Mouse (Mus musculus): ENCODE data around the gene Vps18. TPM values are rescaled to one million over a fixed set of nuclear protein-coding genes. Genes with fewer than 3 reads are reported as not detected.
A peak's percentile ranks its signal among the peaks of the same experiment; 100 is the strongest.

Vps18 gene
- total RNA-seq, 2 experiments from 2014 or later = 13.2 to 13.5 TPM

GRCm38 (mm10) chr2:119292281-119292680 lies 3.7 kb downstream of the Vps18 start:
- DNase-seq = no peak

GRCm38 (mm10) chr2:119292852-119293251 lies 4.3 kb downstream of the Vps18 start:
- no peak for DNase-seq

- DNase-seq = no peak
These were observed 4.8 kb downstream of the Vps18 start for GRCm38 (mm10) chr2:119293311-119293710.

- no peak for DNase-seq
These were observed 5.3 kb downstream of the Vps18 start for GRCm38 (mm10) chr2:119293776-119294390.

GRCm38 (mm10) chr2:119294411-119294810 lies 5.9 kb downstream of the Vps18 start:
- no peak for DNase-seq

- DNase-seq = no peak
These were observed 8.2 kb downstream of the Vps18 start for GRCm38 (mm10) chr2:119296756-119297155.

- no peak for DNase-seq
These were observed 9.0 kb downstream of the Vps18 start for GRCm38 (mm10) chr2:119297506-119297905.

GRCm38 (mm10) chr2:119298330-119298729 lies 9.8 kb downstream of the Vps18 start:
- DNase-seq = peak; percentile 70 to 84

GRCm38 (mm10) chr2:119298839-119299238 lies 10.3 kb downstream of the Vps18 start:
- DNase-seq = no peak

- peak; percentile 87 to 94 for DNase-seq
These were observed 11.7 kb downstream of the Vps18 start for GRCm38 (mm10) chr2:119299981-119300818.

- DNase-seq = peak; percentile 61 to 82
These were observed 12.4 kb downstream of the Vps18 start for GRCm38 (mm10) chr2:119300819-119301493.

- DNase-seq = no peak
These were observed 14.3 kb downstream of the Vps18 start for GRCm38 (mm10) chr2:119302876-119303275.

GRCm38 (mm10) chr2:119304391-119304790 lies 15.9 kb downstream of the Vps18 start:
- no peak for DNase-seq

- peak; percentile 52 to 72 for DNase-seq
These were observed 16.3 kb downstream of the Vps18 start for GRCm38 (mm10) chr2:119304798-119305208.

GRCm38 (mm10) chr2:119311544-119311943 lies 23.0 kb downstream of the Vps18 start:
- DNase-seq = peak in 1 of 2 experiments; percentile 69

GRCm38 (mm10) chr2:119312380-119312958 lies 23.9 kb downstream of the Vps18 start:
- DNase-seq = no peak

GRCm38 (mm10) chr2:119313780-119314479 lies 25.4 kb downstream of the Vps18 start:
- DNase-seq = no peak

GRCm38 (mm10) chr2:119314742-119315310 lies 26.3 kb downstream of the Vps18 start:
- no peak for DNase-seq

- DNase-seq = no peak
These were observed 29.6 kb downstream of the Vps18 start for GRCm38 (mm10) chr2:119318043-119318710.

- no peak for DNase-seq
These were observed 32.0 kb downstream of the Vps18 start for GRCm38 (mm10) chr2:119320571-119320970.
